Mouse (Mus musculus): Measurements from ENCODE around the gene Tmem92.
"Not testable (repeated sequence)": the region's sequence is repeated elsewhere in the genome, so short reads cannot be mapped to it uniquely, and the experiment has no call there.

- 0 out of 2 replicates have a peak, but pooled peaks have one; percentile 27 for TF ChIP-seq CTCF (IDR thresholded peaks at IDR 0.05; ENCODE audit: low read depth)
- TF ChIP-seq EP300 (IDR thresholded peaks at IDR 0.05; ENCODE audit: low read depth): not testable (repeated sequence)
Measured at GRCm38 (mm10) chr11:94818946-94819345, 36.4 kb upstream of the Tmem92 start.

All from heart, postnatal 0 days (tissue).